Mouse (Mus musculus) CH12F3 (cell line): ENCODE measurements around the gene Phgr1.

Source experiments
- in situ Hi-C: fragments of 300-500 bp; cut with MboI; formaldehyde crosslinking; loops from 2 replicates; pipeline ENCODE4 v1.14.3; 2020; ENCODE audit warnings: low sequenced_read_pairs

Phgr1 gene

GRCm38 (mm10) chr2:118805756-118806155 is 33.2 kb downstream of the Phgr1 start:
- in situ Hi-C loops, result no loop called here

DNA sequence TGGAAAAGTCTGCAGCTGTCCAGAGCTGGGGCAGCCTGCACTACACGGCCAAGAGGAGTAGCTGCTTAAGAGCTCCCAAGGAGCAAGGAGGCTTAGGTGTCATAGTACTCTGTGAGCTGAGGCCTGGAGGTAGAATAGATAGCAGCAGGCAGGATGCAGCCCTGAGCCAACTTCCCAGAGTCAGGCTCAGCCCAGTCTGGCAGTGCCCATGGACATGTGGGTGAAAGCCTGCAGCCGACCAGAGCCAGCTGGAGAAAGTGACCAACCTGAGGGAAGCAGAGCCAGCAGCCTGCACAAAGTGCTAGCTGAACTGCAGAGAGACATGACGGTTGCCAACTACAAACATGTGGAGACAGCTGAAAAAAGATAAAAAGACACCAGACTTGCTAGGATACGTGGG is 34.3 kb downstream of the Phgr1 start:
- in situ Hi-C loops, result no loop called here

GRCm38 (mm10) chr2:118810861-118811260 is 38.3 kb downstream of the Phgr1 start:
- in situ Hi-C loops, result no loop called here

DNA sequence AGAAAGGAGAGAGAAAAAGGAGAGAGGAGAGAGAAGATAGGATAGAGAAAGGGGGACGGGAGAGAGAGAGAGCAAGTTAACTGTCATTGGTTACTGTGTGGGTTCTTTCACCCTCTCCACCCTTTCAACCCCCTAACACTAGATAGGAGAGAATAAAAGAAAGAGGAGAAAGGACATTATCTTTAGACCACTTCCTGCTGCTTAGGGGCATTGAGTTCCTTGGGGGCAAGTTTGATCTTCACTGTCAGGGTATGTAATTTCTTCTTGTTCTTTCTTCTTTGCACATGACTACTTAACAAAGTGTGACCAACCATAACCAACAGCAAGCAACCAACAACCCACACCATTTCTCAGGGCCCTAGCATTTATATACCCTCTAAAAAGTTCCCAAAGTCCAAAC is 40.2 kb downstream of the Phgr1 start:
- in situ Hi-C loops, result no loop called here

- in situ Hi-C loops, result no loop called here
These were observed 41.6 kb downstream of the Phgr1 start, which contains the start of gene Knstrn for GRCm38 (mm10) chr2:118813981-118814836. TSS of gene Knstrn (plus strand) at chr2:118814003.

DNA sequence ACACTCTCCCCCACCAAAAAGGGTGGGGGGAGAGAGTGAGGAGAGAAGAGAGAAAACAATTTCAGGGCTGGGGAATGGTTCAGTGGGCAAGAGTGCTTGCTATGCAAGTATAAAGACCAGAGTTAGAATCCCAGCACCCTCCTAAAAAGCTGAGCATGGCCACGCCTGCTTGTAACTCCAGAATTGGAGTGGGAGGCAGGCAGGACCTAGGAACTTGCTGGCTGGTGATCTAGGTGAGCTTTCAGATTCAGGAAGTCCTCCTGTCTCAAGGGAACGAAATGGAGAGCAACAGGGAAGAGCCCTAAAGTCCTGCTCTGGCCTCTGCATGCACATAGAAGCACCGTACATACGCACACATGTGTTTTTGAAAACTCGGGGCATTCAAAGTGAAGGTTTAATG is 50.2 kb downstream of the Phgr1 start:
- in situ Hi-C loops, result no loop called here

- in situ Hi-C loops, result no loop called here
These were observed 51.8 kb downstream of the Phgr1 start for GRCm38 (mm10) chr2:118824396-118824795.
